Mouse (Mus musculus) stomach, postnatal 0 days (tissue): ENCODE measurements at regions not wholly inside any gene's neighbourhood (a gene's known extent, or its start where the extent isn't known, plus 50 kb on each side); places are given as distances from the start of the nearest gene placed in this dataset.

ENCODE experiments used
- ATAC-seq: fragments of 200-750 bp; cut with Nextera tagmentation; 2 replicates; pipeline ENCODE4 v1.8.0; 2017; ENCODE audit not compliant: low FRiP score, low TSS enrichment
- DNase-seq: peaks from one replicate; pipeline ENCODE4 v3.0.0-alpha.2; 2016; ENCODE audit warnings: low spot score
- H3K27ac ChIP-seq: fragments of 300-500 bp; sonication (generic); replicated peaks from 2 replicates; pipeline ENCODE4 v1.5.1; 2014; ENCODE audit warnings: mild to moderate bottlenecking, control low read depth
- H3K27me3 ChIP-seq: fragments of 300-500 bp; sonication (generic); 2 replicates; pipeline ENCODE4 v1.6.1; 2014; ENCODE audit warnings: low read length; ENCODE audit not compliant: control insufficient read depth, insufficient read depth
- H3K36me3 ChIP-seq: fragments of 300-500 bp; sonication (generic); 2 replicates; pipeline ENCODE4 v1.6.1; 2014; ENCODE audit warnings: low read length, mixed read lengths; ENCODE audit not compliant: control insufficient read depth, insufficient read depth
- H3K4me1 ChIP-seq: fragments of 300-500 bp; sonication (generic); replicated peaks from 2 replicates; pipeline ENCODE4 v1.6.1; 2014; ENCODE audit warnings: antibody characterized with exemption; ENCODE audit not compliant: control insufficient read depth, insufficient read depth
- H3K4me2 ChIP-seq: fragments of 300-500 bp; sonication (generic); replicated peaks from 2 replicates; pipeline ENCODE4 v1.6.1; 2014; ENCODE audit warnings: low read depth, mild to moderate bottlenecking, control low read depth, moderate library complexity
- H3K4me3 ChIP-seq: fragments of 300-500 bp; sonication (generic); 2 replicates; pipeline ENCODE4 v1.5.1; 2014; ENCODE audit warnings: low read depth, low read length, control low read depth
- H3K9ac ChIP-seq: fragments of 300-500 bp; sonication (generic); 2 replicates; pipeline ENCODE4 v1.6.1; 2014; ENCODE audit warnings: mild to moderate bottlenecking, low read length, control low read depth, mixed read lengths
- H3K9me3 ChIP-seq: fragments of 300-500 bp; sonication (generic); 2 replicates; pipeline ENCODE4 v1.6.1; 2016; ENCODE audit warnings: low read length; ENCODE audit not compliant: control insufficient read depth
- CTCF ChIP-seq: IDR thresholded peaks from 2 replicates; pipeline ENCODE4 v1.5.1; 2016; ENCODE audit warnings: antibody characterized with exemption, low read depth, mild to moderate bottlenecking, moderate library complexity
- EP300 ChIP-seq: optimal IDR thresholded peaks from 2 replicates; pipeline ENCODE3; 2016; ENCODE audit warnings: antibody characterized with exemption
- WGBS: fragments of 180-500 bp; shearing (Covaris S2); extraction: QIAGEN DNeasy Blood & Tissue Kit; methylation state at CpG from one replicate; pipeline ENCODE4 v1.1.7; 2014; 5-methylcytosine and 5-hydroxymethylcytosine counted together

DNA sequence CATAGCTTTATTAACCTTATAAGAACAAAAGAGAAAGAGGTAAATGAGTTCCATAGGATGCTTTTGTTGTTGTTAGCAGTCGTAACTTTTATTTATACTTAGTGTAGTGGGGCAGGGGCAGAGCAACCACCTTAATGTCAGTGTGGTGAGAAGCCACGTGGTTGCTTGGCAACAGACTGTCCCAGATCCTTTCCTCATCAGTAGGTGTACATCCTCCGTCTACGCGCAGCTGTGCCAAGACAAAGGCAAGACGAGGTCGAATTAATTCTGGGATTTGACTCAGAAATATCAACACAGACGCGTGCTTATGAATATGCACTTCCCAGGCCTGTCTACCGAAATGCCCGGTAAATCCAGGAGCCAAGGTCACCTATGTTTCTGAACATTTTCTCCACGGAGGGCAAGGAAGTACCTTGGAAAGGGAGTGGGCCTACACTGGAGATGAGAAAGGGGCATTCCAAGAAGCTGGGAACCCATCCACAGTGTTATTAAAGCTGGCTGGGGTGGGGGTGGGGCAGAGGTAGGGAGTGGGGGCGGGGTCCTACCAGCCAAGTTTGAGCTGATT, 58.4 kb upstream of the Iqsec3 start:
- H3K36me3 ChIP-seq, result no peaks in the 10 kb centered on the region
- TF ChIP-seq EP300, result no peak
- no peak for TF ChIP-seq CTCF
- H3K4me1 ChIP-seq, result no peaks in the 10 kb centered on the region
- DNase-seq (no peak), ATAC-seq (no peak)
- H3K4me2 ChIP-seq, result no peak overlapping the region
- H3K27ac ChIP-seq, result no peak overlapping the region
- 59% methylated on average over 13 of the region's 13 CpGs for WGBS
- H3K9ac ChIP-seq, result no peak overlapping the region
- no peaks in the 10 kb centered on the region for H3K27me3 ChIP-seq
- H3K4me3 ChIP-seq, result no peak overlapping the region
- H3K9me3 ChIP-seq, result no peaks in the 10 kb centered on the region

DNA sequence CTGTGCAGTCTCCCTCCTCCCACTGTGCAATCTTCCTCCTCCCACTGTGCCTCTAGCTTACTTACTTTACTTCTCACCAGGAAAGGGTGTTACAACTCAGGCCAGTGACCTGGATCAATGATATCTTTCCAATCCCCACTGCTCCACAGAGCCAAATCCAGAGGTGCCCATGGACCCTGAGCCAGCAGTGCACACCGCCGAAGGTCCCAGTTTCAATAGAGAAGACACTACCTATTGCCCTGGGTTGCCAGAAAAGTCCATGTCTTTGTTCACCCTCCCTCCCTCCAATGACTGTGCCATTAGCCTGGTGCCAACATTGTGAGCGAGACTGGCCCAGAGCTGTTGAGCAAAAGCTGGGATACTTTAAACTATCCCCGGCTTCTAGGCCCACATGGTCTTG, 53.8 kb upstream of the Iqsec3 start:
- Histone ChIP-seq H3K27ac (no peak overlapping the region), H3K4me2 (no peak overlapping the region), H3K36me3 (no peaks in the 10 kb centered on the region), H3K27me3 (no peaks in the 10 kb centered on the region), H3K9ac (no peak overlapping the region), H3K4me3 (no peak overlapping the region), H3K4me1 (no peaks in the 10 kb centered on the region), H3K9me3 (no peaks in the 10 kb centered on the region)
- TF ChIP-seq EP300, result no peak
- no peak for TF ChIP-seq CTCF
- no peak for DNase-seq
- 94% methylated on average over 4 of the region's 4 CpGs for WGBS
- no peak for ATAC-seq

- no peak overlapping the region for H3K4me3 ChIP-seq
- no peaks in the 10 kb centered on the region for H3K27me3 ChIP-seq
- DNase-seq, result no peak
- no peaks in the 10 kb centered on the region for H3K4me1 ChIP-seq
- H3K27ac ChIP-seq, result no peak overlapping the region
- TF ChIP-seq CTCF (no peak), EP300 (no peak)
- WGBS, result 60% methylated on average over 2 of the region's 2 CpGs
- no peak overlapping the region for H3K9ac ChIP-seq
- no peaks in the 10 kb centered on the region for H3K9me3 ChIP-seq
- no peak for ATAC-seq
- H3K36me3 ChIP-seq, result no peaks in the 10 kb centered on the region
- H3K4me2 ChIP-seq, result no peak overlapping the region
These were observed 52.6 kb upstream of the Iqsec3 start for GRCm38 (mm10) chr6:121526121-121526520.

GRCm38 (mm10) chr6:121524613-121524970, 51.1 kb upstream of the Iqsec3 start:
- Histone ChIP-seq H3K4me3 (no peak overlapping the region), H3K27ac (no peak overlapping the region), H3K9ac (no peak overlapping the region), H3K4me2 (no peak overlapping the region), H3K9me3 (no peaks in the 10 kb centered on the region), H3K4me1 (no peaks in the 10 kb centered on the region), H3K27me3 (no peaks in the 10 kb centered on the region), H3K36me3 (no peaks in the 10 kb centered on the region)
- TF ChIP-seq EP300, result no peak
- no peak for TF ChIP-seq CTCF
- no peak for ATAC-seq
- DNase-seq, result no peak
- WGBS, result 17% methylated on average over 3 of the region's 3 CpGs

DNA sequence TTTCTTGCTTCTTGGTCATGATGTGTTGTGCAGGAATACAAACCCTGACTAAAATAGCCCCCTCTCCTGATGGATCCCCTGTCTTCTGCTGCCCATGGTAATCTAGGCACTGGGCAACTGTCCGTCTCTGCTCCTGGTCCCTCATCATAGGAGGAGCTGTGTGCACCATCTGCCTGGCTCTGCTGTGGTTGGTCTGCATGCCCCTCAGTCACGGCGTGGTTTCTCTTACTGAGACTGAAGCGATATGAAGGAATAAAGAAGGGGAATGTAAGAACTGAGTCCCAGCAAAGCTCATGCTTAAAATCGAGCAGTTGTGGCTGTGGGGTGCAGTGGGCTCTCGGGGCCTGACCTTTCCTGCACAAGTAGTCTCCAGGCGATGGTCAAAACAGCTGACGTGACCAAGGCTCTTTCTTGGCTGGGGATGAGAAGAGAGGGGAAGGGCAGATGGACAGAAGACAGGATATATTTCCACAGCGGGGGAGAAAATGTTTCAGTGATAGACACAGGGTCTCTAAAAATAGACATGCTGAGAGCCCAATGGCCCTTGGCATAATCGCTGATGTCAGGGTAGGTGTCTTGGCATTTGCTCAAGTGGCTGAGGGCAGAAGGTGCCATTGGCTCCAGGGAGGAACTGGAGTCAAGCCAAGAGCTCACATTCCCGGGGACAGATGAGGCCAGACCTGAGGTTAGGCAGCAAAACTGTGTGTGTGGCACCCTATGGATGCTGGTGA, 50.6 kb upstream of the Iqsec3 start:
- no peak for TF ChIP-seq CTCF
- TF ChIP-seq EP300, result no peak
- Histone ChIP-seq H3K9me3 (no peaks in the 10 kb centered on the region), H3K27ac (no peak overlapping the region), H3K4me2 (no peak overlapping the region), H3K27me3 (no peaks in the 10 kb centered on the region), H3K4me1 (no peaks in the 10 kb centered on the region), H3K36me3 (no peaks in the 10 kb centered on the region), H3K9ac (no peak overlapping the region), H3K4me3 (no peak overlapping the region)
- 71% methylated on average over 11 of the region's 11 CpGs for WGBS
- ATAC-seq, result no peak
- no peak for DNase-seq
